Mouse (Mus musculus): ENCODE measurements at regions not wholly inside any gene's neighbourhood (a gene's known extent, or its start where the extent isn't known, plus 50 kb on each side); places are given as distances from the start of the nearest gene placed in this dataset.
"Not testable (repeated sequence)": the region's sequence is repeated elsewhere in the genome, so short reads cannot be mapped to it uniquely, and the experiment has no call there.

DNA sequence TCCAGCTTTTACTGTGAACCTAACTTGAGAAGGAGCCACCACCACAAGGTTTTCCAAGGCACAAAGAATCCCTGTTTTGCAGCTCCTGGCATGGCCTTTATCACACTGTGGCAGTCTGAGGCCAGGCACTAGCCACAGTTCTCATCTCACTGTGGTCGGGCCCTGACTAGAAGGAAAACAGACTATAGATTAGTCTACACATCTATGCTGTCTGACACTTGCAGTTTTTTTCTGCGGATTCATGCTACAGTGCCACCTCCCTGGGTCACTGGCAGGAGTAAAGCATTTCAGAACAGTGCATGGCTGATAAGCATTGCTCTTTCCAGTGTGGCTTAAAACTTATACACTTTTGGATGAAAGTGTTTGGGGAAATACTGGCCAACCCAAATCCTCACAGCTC is 114.3 kb downstream of the Olfr721-ps1 start:
- H3K4me1 ChIP-seq (ENCODE audit: control insufficient read depth, insufficient read depth, low read length): no peaks in the 10 kb centered on the region

DNA sequence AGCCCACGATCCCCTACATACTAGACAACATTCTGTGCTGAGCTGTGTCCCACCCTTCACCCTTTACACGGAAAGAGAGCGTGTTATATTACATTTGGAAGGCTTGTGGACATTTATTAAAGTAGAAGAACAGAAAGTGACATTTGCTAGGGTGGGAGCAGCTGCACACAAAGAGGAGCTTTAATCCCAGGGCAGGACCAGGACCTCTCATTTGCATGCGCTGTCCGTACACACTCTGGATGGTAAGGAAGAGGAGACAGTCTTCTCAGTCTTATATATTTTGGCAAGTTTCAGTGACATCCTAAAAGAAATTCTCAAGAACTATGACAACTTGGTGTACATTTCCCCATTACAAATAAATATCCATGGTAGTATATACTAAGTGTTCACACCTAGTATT is 114.8 kb downstream of the Olfr721-ps1 start:
- no peak overlapping the region for H3K4me3 ChIP-seq (ENCODE audit: low read depth, low read length)
- no peaks in the 10 kb centered on the region for H3K4me1 ChIP-seq (ENCODE audit: control insufficient read depth, insufficient read depth, low read length)
- H3K36me3 ChIP-seq (ENCODE audit: control insufficient read depth, insufficient read depth, low read length): no peaks in the 10 kb centered on the region
- no peaks in the 10 kb centered on the region for H3K27me3 ChIP-seq (ENCODE audit: control insufficient read depth, insufficient read depth, low read length)
- no peaks in the 10 kb centered on the region for H3K9me3 ChIP-seq (ENCODE audit: control insufficient read depth, low read length)
- DNase-seq (ENCODE audit: low spot score) (no peak), ATAC-seq (ENCODE audit: insufficient read depth, low FRiP score, low TSS enrichment) (peak; percentile 69; the same call in 1 of the 2 replicates)
- 67% methylated on average over 5 of the region's 5 CpGs for WGBS
- H3K4me2 ChIP-seq (ENCODE audit: low read depth): no peak overlapping the region
- H3K27ac ChIP-seq (ENCODE audit: low read depth, low read length): no peak overlapping the region
- H3K9ac ChIP-seq (ENCODE audit: low read length): no peak overlapping the region

More for the DNA sequence above, 114.3 kb downstream of the Olfr721-ps1 start:
- Histone ChIP-seq H3K4me2 (ENCODE audit: low read depth) (no peak overlapping the region), H3K27me3 (ENCODE audit: control insufficient read depth, insufficient read depth, low read length) (no peaks in the 10 kb centered on the region), H3K9me3 (ENCODE audit: control insufficient read depth, low read length) (no peaks in the 10 kb centered on the region), H3K4me3 (ENCODE audit: low read depth, low read length) (no peak overlapping the region), H3K36me3 (ENCODE audit: control insufficient read depth, insufficient read depth, low read length) (no peaks in the 10 kb centered on the region), H3K27ac (ENCODE audit: low read depth, low read length) (no peak overlapping the region), H3K9ac (ENCODE audit: low read length) (no peak overlapping the region)
- DNase-seq (ENCODE audit: low spot score): no peak
- ATAC-seq (ENCODE audit: insufficient read depth, low FRiP score, low TSS enrichment): no peak
- 85% methylated on average over 2 of the region's 2 CpGs for WGBS

DNA sequence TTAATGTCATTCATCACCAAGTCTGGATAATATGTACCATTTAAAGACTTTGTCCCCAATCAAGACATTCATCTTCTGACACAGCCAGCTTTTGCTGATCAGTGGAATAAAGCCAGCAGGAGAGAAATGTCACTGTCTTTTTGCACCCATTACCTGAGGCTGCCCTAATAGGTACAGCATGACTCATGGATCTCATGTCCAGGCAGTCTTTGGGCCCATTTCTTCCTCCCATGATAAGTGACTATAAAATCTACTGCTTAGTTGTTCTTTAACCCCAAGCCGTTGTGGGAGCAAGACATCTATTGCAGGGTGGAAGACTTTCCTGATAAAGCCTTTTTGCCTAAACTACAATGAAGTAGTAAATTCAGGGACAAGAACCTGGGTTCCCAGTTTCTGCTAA is 116.9 kb downstream of the Olfr721-ps1 start:
- WGBS: 87% methylated on average over 1 of the region's 1 CpGs
- no peak for ATAC-seq (ENCODE audit: insufficient read depth, low FRiP score, low TSS enrichment)

DNA sequence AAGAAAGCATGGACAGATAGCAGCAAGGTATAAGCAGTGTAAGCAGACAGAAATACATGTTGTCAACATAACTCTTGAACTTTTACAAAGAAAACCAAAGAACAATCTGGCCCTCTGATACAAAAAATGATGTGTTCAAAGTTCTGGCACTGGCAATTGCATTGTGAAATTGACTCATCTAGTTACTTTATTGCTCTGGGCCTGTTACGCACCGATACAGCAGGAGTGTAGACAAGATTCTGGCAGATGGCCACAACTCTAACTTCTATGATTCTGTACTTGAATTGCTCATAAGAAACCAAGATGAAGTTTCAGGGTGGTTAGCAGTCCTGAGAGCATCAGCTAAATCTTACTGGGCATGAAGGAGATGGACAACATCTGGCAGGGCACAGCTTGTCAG is 117.7 kb downstream of the Olfr721-ps1 start:
- 84% methylated on average over 2 of the region's 2 CpGs for WGBS
- DNase-seq (ENCODE audit: low spot score): no peak
- no peak for ATAC-seq (ENCODE audit: insufficient read depth, low FRiP score, low TSS enrichment)
- Histone ChIP-seq H3K4me3 (ENCODE audit: low read depth, low read length) (no peak overlapping the region), H3K36me3 (ENCODE audit: control insufficient read depth, insufficient read depth, low read length) (no peaks in the 10 kb centered on the region), H3K9me3 (ENCODE audit: control insufficient read depth, low read length) (no peaks in the 10 kb centered on the region), H3K4me1 (ENCODE audit: control insufficient read depth, insufficient read depth, low read length) (no peaks in the 10 kb centered on the region), H3K9ac (ENCODE audit: low read length) (no peak overlapping the region), H3K27me3 (ENCODE audit: control insufficient read depth, insufficient read depth, low read length) (no peaks in the 10 kb centered on the region), H3K27ac (ENCODE audit: low read depth, low read length) (no peak overlapping the region), H3K4me2 (ENCODE audit: low read depth) (no peak overlapping the region)

More for the DNA sequence above, 116.9 kb downstream of the Olfr721-ps1 start:
- Histone ChIP-seq H3K4me3 (ENCODE audit: low read depth, low read length) (no peak overlapping the region), H3K36me3 (ENCODE audit: control insufficient read depth, insufficient read depth, low read length) (no peaks in the 10 kb centered on the region), H3K9me3 (ENCODE audit: control insufficient read depth, low read length) (no peaks in the 10 kb centered on the region), H3K27ac (ENCODE audit: low read depth, low read length) (no peak overlapping the region), H3K27me3 (ENCODE audit: control insufficient read depth, insufficient read depth, low read length) (no peaks in the 10 kb centered on the region), H3K4me2 (ENCODE audit: low read depth) (no peak overlapping the region), H3K4me1 (ENCODE audit: control insufficient read depth, insufficient read depth, low read length) (no peaks in the 10 kb centered on the region), H3K9ac (ENCODE audit: low read length) (no peak overlapping the region)
- DNase-seq (ENCODE audit: low spot score): no peak

DNA sequence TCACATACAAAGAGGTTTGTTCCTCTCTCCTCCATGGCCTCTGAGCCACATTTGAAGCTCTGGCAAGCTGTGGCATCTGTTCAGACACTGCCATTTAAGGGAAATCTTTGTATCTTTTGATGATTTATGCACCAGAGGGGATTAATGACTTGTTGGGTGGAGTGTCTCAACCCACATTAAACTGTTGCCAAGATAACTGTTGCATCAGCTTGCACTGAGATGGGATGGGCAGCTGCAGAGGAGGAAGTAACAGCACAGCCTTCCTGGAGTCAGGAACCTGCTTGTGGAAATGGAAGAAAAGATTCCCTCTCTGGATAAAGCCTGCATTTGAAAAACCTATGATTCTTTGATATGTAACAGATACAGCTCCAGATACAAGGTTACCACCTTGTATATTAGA is 119.1 kb downstream of the Olfr721-ps1 start:
- no peak overlapping the region for H3K4me2 ChIP-seq (ENCODE audit: low read depth)
- no peak for DNase-seq (ENCODE audit: low spot score)
- no peak for ATAC-seq (ENCODE audit: insufficient read depth, low FRiP score, low TSS enrichment)
- no peak overlapping the region for H3K4me3 ChIP-seq (ENCODE audit: low read depth, low read length)
- H3K4me1 ChIP-seq (ENCODE audit: control insufficient read depth, insufficient read depth, low read length): no peaks in the 10 kb centered on the region
- no peak overlapping the region for H3K9ac ChIP-seq (ENCODE audit: low read length)
- no peaks in the 10 kb centered on the region for H3K36me3 ChIP-seq (ENCODE audit: control insufficient read depth, insufficient read depth, low read length)
- H3K9me3 ChIP-seq (ENCODE audit: control insufficient read depth, low read length): no peaks in the 10 kb centered on the region
- no peak overlapping the region for H3K27ac ChIP-seq (ENCODE audit: low read depth, low read length)
- H3K27me3 ChIP-seq (ENCODE audit: control insufficient read depth, insufficient read depth, low read length): no peaks in the 10 kb centered on the region

DNA sequence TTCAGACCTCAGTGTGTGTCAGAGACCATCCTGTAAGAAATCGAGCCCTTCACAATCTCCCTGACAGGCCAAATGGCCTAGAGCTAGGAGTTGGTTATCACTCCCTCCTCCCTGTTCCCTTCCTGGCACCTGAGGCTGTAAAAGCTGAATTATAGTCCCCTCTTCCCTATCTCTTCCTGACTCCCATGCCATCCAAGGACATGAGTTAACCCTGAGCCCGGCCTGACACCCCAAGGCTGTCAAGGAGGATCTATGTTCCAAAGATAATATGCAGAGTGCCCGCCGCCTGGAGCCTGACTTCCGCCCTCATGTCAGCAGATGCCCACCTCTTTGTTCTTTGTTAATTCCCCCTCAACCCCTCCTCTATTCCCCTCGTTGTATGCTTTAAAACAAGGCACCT is 120.2 kb downstream of the Olfr721-ps1 start:
- not testable (repeated sequence) for H3K4me1 ChIP-seq (ENCODE audit: control insufficient read depth, insufficient read depth, low read length); H3K9ac ChIP-seq (ENCODE audit: low read length); H3K27me3 ChIP-seq (ENCODE audit: control insufficient read depth, insufficient read depth, low read length); DNase-seq (ENCODE audit: low spot score); H3K4me3 ChIP-seq (ENCODE audit: low read depth, low read length); H3K9me3 ChIP-seq (ENCODE audit: control insufficient read depth, low read length); ATAC-seq (ENCODE audit: insufficient read depth, low FRiP score, low TSS enrichment); H3K27ac ChIP-seq (ENCODE audit: low read depth, low read length); H3K36me3 ChIP-seq (ENCODE audit: control insufficient read depth, insufficient read depth, low read length); H3K4me2 ChIP-seq (ENCODE audit: low read depth)
- WGBS: 44% methylated on average over 6 of the region's 6 CpGs

DNA sequence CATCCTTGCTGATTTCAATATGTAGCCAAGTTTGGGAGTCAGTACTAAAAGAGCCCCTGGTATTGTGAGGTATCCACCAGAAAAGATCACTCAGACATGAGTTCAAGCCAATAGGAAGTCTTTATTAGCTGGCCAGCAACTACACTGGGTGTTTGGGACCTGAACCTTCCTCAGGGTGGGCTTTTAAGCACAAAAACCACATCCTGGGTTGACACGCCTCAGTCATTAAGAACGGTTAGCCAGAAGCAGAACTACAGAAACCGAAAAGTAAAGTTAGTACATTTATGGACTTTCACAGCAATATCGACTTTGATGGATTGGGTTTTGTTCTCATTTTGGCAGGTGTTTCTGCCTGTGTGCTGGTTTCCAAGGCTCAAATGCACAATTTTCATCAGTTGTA is 124.1 kb downstream of the Olfr721-ps1 start:
- Histone ChIP-seq H3K36me3 (ENCODE audit: control insufficient read depth, insufficient read depth, low read length) (no peaks in the 10 kb centered on the region), H3K4me2 (ENCODE audit: low read depth) (no peak overlapping the region), H3K4me1 (ENCODE audit: control insufficient read depth, insufficient read depth, low read length) (no peaks in the 10 kb centered on the region), H3K9me3 (ENCODE audit: control insufficient read depth, low read length) (no peaks in the 10 kb centered on the region), H3K27ac (ENCODE audit: low read depth, low read length) (no peak overlapping the region), H3K9ac (ENCODE audit: low read length) (no peak overlapping the region), H3K27me3 (ENCODE audit: control insufficient read depth, insufficient read depth, low read length) (no peaks in the 10 kb centered on the region), H3K4me3 (ENCODE audit: low read depth, low read length) (no peak overlapping the region)
- ATAC-seq (ENCODE audit: insufficient read depth, low FRiP score, low TSS enrichment) (no peak), DNase-seq (ENCODE audit: low spot score) (no peak)
- 89% methylated on average over 4 of the region's 4 CpGs for WGBS

DNA sequence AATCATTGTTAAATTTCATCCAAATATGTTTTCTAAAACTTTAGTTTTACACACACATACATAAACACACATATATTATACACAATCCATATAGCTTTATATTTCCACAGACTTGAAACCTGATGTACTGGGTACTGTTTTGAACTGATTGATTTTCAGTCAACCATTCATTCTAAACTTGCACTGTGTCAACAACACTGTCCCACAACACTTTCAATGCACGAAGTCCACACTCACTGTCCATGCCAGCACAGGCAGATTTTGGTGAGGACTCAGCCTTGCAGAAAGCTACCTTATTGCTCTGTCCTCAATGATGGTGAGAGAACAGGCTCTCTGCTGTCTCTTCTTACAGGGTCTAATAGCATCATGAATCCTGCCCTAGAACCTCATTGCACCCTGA is 127.3 kb downstream of the Olfr721-ps1 start:
- 85% methylated on average over 1 of the region's 1 CpGs for WGBS
- no peak overlapping the region for H3K4me3 ChIP-seq (ENCODE audit: low read depth, low read length)

DNA sequence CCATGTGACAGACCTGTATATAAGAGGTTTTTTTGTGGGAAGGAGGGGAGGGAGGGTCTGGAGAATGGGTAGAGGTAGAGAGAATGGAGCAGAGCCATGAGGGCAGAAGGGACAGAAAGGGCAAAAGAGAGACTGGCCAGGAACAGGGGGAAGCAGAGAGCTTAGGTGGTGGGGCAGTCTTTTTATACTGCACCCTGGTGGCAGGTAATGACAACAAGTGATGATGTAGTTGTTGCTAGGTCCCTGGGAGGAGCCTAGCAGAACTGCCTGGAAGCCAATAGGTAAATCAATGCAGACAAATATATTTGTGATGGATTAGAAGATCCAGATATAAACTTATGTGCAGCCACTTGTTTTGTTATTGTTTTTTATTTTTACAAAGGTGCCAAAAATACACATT is 140.1 kb downstream of the Olfr721-ps1 start:
- H3K36me3 ChIP-seq (ENCODE audit: control insufficient read depth, insufficient read depth, low read length): no peaks in the 10 kb centered on the region
- DNase-seq (ENCODE audit: low spot score) (no peak), ATAC-seq (ENCODE audit: insufficient read depth, low FRiP score, low TSS enrichment) (no peak)
- H3K4me3 ChIP-seq (ENCODE audit: low read depth, low read length): no peak overlapping the region
- no peaks in the 10 kb centered on the region for H3K27me3 ChIP-seq (ENCODE audit: control insufficient read depth, insufficient read depth, low read length)
- no peaks in the 10 kb centered on the region for H3K9me3 ChIP-seq (ENCODE audit: control insufficient read depth, low read length)
- no peak overlapping the region for H3K9ac ChIP-seq (ENCODE audit: low read length)
- H3K4me1 ChIP-seq (ENCODE audit: control insufficient read depth, insufficient read depth, low read length): no peaks in the 10 kb centered on the region
- H3K4me2 ChIP-seq (ENCODE audit: low read depth): no peak overlapping the region
- H3K27ac ChIP-seq (ENCODE audit: low read depth, low read length): no peak overlapping the region

More for the DNA sequence above, 127.3 kb downstream of the Olfr721-ps1 start:
- Histone ChIP-seq H3K4me2 (ENCODE audit: low read depth) (no peak overlapping the region), H3K4me1 (ENCODE audit: control insufficient read depth, insufficient read depth, low read length) (no peaks in the 10 kb centered on the region), H3K27me3 (ENCODE audit: control insufficient read depth, insufficient read depth, low read length) (no peaks in the 10 kb centered on the region), H3K9ac (ENCODE audit: low read length) (no peak overlapping the region), H3K9me3 (ENCODE audit: control insufficient read depth, low read length) (no peaks in the 10 kb centered on the region), H3K36me3 (ENCODE audit: control insufficient read depth, insufficient read depth, low read length) (no peaks in the 10 kb centered on the region), H3K27ac (ENCODE audit: low read depth, low read length) (no peak overlapping the region)
- no peak for ATAC-seq (ENCODE audit: insufficient read depth, low FRiP score, low TSS enrichment)
- DNase-seq (ENCODE audit: low spot score): no peak
